Mouse (Mus musculus) erythroblast, embryonic 14.5 days (primary cell): ENCODE results near the gene Ndufs2. TPM values are rescaled to one million over a fixed set of nuclear protein-coding genes. Genes with fewer than 3 reads are reported as not detected.

Experiments used
- H3K27me3 ChIP-seq: 2 replicates; pipeline ENCODE4 v1.6.1; 2012; ENCODE audit warnings: inconsistent platforms; ENCODE audit not compliant: control insufficient read depth
- H3K36me3 ChIP-seq: 2 replicates; pipeline ENCODE4 v1.6.1; 2012; ENCODE audit warnings: mild to moderate bottlenecking, inconsistent platforms; ENCODE audit not compliant: control insufficient read depth
- H3K4me1 ChIP-seq: 2 replicates; pipeline ENCODE4 v1.6.1; 2012; ENCODE audit warnings: inconsistent platforms; ENCODE audit not compliant: control insufficient read depth
- H3K4me3 ChIP-seq: replicated peaks from 2 replicates; pipeline ENCODE3; 2012; ENCODE audit warnings: moderate library complexity, mild to moderate bottlenecking, inconsistent platforms
- H3K9me3 ChIP-seq: 2 replicates; pipeline ENCODE4 v1.6.1; 2012; ENCODE audit warnings: low read length, inconsistent platforms, mixed read lengths; ENCODE audit not compliant: control insufficient read depth
- GATA1 ChIP-seq: IDR thresholded peaks from 2 replicates; pipeline ENCODE4 v1.6.1; 2012; ENCODE audit warnings: low read length, inconsistent platforms, mixed read lengths
- TAL1 ChIP-seq: IDR thresholded peaks from 3 replicates; pipeline ENCODE4 v1.6.1; 2012; ENCODE audit warnings: low read length, inconsistent platforms, mixed read lengths
- polyA plus RNA-seq: library from polyadenylated mRNA; stranded (reverse); fragments of >175 nt; gene quantifications from 2 replicates; pipeline ENCODE4 v1.2.3, GENCODE M21; 2012

Ndufs2 gene
- polyA plus RNA-seq, 1 experiment, result 7.5 TPM

DNA sequence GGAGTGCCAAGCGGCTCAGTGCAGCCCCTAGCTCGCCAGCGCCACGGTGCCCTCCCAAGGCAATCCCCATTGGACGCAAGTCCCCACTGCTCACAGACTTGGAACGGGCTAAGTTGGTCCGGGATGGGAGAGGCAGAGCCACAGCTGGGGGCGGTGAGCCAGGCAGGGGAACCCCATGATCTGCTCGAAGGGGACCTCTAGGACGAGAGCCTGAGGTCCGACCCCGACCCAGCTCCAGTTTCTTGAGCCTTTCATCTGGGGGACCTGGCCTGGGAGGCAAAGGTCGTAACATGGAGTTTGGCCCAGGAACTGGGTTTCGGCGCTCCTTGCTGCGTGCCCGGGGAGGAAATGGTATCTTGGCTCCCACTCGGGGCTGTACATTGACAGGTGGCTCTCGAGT, 35.3 kb upstream of the Ndufs2 start:
- TF ChIP-seq TAL1 (no peak), GATA1 (no peak)
- peaks cover 71% of the 10 kb centered on the region for H3K4me1 ChIP-seq
- no peaks in the 10 kb centered on the region for H3K9me3 ChIP-seq
- H3K4me3 ChIP-seq, result peak overlapping the region; percentile 88
- no peaks in the 10 kb centered on the region for H3K27me3 ChIP-seq
- peaks cover 71% of the 10 kb centered on the region for H3K36me3 ChIP-seq

DNA sequence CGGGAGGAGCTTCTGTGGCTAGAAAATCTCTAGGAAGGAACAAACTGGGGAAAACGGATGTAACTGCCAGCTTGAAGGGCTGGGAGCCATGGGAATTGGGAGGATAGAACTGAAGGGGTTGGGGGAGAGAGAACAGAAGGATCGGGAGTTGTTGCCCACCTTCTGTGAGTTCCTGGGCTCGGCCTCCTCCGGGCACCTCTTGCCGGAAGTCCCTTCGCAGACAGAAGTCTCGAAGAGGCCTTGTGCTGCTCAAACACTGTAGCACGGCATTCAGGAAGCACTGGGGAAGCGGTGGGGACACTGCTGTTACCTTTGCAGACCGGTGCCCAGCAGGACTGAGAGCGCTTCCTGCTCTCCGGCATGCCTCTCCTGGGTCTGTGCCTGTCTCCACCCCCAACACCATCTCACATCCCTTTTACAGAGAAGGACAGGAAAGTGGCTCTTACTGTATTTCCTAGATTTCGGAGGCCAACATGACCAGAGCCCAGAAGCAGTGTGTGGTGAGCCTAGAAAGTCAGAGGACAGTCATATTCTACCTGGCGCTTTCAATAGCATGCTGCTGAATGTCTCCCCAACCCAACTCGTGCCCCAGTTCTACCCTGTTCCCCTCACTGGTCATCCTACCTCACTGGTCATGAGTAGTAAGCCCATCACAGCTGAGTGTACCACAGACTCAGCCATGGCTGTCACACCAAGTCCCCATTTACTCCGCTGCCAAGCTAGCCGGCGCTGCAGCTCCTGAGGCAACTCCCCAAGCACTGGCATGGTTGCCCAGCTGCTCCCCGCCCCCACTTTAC, 34.1 kb upstream of the Ndufs2 start:
- peaks cover 66% of the 10 kb centered on the region for H3K4me1 ChIP-seq
- peaks cover 74% of the 10 kb centered on the region for H3K36me3 ChIP-seq
- peak overlapping the region; percentile 15 for H3K4me3 ChIP-seq
- TF ChIP-seq TAL1 (no peak), GATA1 (no peak)
- no peaks in the 10 kb centered on the region for H3K9me3 ChIP-seq
- no peaks in the 10 kb centered on the region for H3K27me3 ChIP-seq

DNA sequence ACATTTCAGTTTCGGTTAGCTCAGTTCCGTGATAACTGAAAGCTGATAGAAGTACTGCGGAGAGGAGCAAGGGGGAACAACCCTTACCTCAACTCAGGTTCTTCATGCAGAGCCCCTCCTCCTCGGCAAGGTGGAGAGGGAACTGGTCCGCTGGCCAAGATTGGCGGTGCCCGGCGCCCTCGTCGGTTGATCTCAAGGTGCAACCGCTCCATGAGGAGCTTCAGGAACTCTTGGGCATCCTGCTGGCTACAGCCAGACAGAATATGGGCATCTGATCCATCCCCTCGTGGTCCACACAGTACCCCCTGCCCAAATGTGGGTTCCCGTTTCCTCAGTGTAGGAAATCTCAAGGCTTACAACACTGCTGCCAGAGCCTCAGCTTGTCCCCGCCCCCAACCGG, 33.3 kb upstream of the Ndufs2 start:
- Histone ChIP-seq H3K4me3 (no peak overlapping the region), H3K27me3 (no peaks in the 10 kb centered on the region), H3K4me1 (peaks cover 66% of the 10 kb centered on the region), H3K9me3 (no peaks in the 10 kb centered on the region), H3K36me3 (peaks cover 76% of the 10 kb centered on the region)
- TF ChIP-seq GATA1, result no peak
- TF ChIP-seq TAL1, result no peak

DNA sequence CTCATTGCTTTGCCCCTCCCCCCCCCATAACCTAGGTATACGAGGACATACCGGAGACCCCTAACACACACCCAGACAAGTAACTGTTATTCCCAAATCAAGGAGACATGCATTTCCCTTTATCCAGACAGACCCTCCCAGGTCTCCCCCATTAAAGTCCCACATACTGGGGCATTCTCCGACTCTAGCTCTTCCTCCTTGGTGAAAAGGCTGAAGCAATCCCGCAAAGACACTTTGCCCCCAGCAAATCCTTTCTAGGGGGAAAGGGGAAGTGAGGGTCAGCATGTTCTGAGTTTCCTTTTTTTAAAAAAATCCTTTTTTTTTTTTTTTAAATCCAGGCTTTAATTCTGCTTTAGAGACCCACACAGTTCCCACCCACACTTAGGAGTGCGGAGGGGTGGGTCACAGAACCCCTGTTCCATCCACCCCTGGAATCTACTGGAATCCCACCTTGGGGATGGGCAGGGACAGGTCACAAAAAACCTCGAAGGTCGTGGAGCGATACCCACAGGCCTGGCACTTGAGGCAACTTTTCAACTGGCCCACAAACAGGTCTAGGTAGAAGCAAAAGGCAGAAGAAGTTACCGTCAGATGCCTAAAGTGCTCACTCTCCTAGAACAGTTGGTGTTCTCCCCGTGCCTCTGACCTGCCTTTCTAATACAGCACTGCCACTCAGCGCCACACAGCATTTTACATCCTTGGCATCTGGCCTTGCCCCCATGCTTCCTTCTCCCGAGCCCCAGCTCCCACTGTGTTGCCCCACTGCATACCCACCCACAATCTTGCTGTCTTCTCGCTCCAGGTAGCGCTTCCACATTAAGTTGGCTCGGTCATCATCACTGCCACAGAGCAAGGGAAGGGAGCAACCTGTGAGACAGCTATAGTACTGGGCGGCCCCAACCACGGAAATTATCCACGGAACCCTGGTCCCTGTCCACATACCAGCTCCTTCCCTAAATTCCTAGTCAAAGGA, 32.3 kb upstream of the Ndufs2 start:
- H3K4me3 ChIP-seq, result peak overlapping the region; percentile 85
- no peak for TF ChIP-seq GATA1
- no peak for TF ChIP-seq TAL1
- H3K4me1 ChIP-seq, result peaks cover 68% of the 10 kb centered on the region
- H3K27me3 ChIP-seq, result no peaks in the 10 kb centered on the region
- H3K9me3 ChIP-seq, result no peaks in the 10 kb centered on the region
- H3K36me3 ChIP-seq, result peaks cover 76% of the 10 kb centered on the region

DNA sequence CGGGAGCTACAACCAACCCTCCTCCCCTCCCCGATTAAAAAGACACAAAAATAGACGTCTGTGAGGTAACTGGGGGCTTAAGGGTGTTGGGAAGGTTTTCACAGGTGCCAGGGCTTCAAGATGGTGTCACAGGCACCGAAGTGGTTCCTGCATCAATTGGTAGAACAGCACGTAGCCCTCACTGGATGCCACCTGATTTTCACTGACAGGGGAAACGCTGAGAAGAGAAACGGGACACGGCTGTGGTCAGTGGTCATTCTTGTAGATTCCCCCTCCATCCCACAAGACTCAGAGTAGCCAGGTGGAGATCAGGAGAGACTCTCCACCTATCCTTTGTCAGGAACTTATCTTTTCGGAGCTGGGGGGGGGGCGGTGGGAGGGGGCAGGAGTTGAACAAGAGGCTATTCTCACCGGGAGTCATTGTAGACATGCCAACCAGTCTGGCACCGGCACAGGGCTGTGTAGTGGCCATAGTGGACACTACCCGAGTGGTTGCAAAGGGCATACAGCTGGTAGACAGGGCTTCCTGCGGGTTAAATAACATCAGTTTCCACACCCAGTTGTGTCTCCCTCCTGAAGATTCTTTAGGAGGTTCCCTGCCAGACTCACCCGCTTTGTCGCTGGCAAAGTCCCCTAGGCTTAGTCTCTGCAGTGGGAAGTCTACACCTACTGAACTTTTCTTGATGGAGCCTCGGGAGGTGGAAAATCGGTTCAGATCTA, 31.1 kb upstream of the Ndufs2 start:
- Histone ChIP-seq H3K4me1 (peaks cover 71% of the 10 kb centered on the region), H3K36me3 (peaks cover 82% of the 10 kb centered on the region)

DNA sequence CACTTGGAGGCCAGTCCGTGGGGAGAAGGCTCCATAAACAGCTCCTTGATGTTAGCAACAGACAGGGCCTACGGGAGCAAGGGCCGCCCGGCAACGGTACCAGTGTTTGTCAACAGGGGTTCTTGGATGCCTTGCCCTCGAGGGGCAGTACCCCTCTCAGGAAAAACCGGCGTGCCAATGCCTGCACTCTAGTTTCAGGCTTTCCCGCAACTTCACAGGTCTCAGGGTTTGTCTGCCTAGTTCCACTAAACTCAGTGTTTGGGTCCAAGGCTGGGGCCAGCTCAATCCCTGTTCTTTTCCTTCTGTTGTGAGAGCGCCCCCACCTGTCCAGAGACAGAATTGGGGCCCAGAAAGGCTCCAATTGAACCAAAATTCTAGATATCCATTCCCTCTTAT, 30.3 kb upstream of the Ndufs2 start:
- Histone ChIP-seq H3K9me3 (no peaks in the 10 kb centered on the region), H3K4me1 (peaks cover 70% of the 10 kb centered on the region), H3K4me3 (peak overlapping the region; percentile 85), H3K36me3 (peaks cover 87% of the 10 kb centered on the region), H3K27me3 (no peaks in the 10 kb centered on the region)
- no peak for TF ChIP-seq TAL1

More for the DNA sequence above, 31.1 kb upstream of the Ndufs2 start:
- Histone ChIP-seq H3K4me3 (peak overlapping the region; percentile 85), H3K27me3 (no peaks in the 10 kb centered on the region), H3K9me3 (no peaks in the 10 kb centered on the region)
- TF ChIP-seq GATA1 (no peak), TAL1 (no peak)

DNA sequence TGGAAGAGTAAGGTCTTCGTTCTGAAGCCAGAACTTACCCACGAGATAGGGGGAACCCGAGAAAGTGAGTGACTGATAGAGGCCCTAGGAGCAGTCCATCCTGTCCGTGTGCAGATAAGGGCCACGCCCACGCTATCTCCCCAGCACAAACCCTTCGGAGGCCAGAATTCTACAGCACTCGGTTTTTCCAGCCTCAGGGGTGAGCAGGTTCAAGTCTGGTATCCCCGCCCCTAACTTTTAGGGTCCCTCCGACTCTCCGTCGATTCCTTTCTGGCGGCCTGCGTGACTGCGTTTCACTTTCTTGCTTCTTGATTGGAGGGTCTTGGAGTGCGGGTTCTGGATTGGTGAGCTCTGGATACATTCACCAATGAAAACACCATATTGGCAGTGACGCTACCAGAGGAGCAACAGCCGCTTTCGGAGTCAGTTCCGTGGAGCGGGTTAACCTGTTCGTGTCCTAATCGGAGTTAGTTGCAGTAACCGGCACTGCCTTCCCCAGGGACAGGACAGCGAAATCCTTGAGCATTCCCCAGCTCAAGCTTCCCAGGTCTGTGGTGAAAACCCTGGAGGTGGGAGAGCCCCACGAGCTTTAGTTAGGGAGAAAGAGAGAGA, 29.8 kb upstream of the Ndufs2 start, which contains the start of gene Ppox:
Gene Ppox, minus strand, starts transcription at position 271 of the 612 bp plus-strand sequence.
- Histone ChIP-seq H3K36me3 (peaks cover 87% of the 10 kb centered on the region), H3K9me3 (no peaks in the 10 kb centered on the region), H3K27me3 (no peaks in the 10 kb centered on the region), H3K4me1 (peaks cover 70% of the 10 kb centered on the region), H3K4me3 (peak within 1 kb of the TSS; percentile 85)
- TF ChIP-seq TAL1 (peak; percentile 92), GATA1 (peak; percentile 96)

DNA sequence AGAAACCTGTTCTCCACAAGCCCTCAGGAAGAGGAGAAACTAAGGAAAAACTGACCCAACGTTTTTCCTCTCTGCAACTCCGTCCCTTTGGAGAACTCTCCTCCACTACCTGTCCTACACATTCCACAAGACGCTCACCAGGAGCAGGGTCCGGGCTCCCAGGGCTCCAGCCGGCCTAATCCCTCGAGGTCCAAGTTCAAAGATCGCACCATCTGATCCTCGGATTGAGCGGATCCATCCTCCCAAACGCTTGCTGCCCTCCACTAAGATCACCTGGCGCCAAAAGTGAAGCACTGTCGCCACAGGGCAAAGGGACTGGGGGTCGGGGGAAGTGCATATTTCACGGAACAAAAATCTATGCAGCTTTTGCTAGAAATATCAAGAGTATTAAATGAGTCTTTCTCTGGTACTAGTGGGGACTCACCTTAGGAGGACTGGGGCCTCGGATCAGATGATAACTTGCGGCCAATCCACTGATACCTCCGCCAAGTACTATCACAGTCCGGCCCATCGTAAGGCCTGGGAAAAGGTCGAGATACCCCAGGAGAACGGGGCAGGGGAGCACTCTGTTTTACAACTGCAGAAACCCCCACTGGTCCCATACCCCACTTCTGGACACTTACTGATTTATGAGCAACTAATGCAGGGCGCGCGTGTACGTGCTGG, 29.2 kb upstream of the Ndufs2 start:
- H3K4me1 ChIP-seq, result peaks cover 68% of the 10 kb centered on the region
- no peaks in the 10 kb centered on the region for H3K27me3 ChIP-seq
- no peaks in the 10 kb centered on the region for H3K9me3 ChIP-seq
- H3K4me3 ChIP-seq, result peak overlapping the region; percentile 85
- H3K36me3 ChIP-seq, result peaks cover 87% of the 10 kb centered on the region
- TF ChIP-seq TAL1, result no peak
- TF ChIP-seq GATA1, result no peak
